Mouse (Mus musculus) liver, postnatal 0 days (tissue): ENCODE measurements around the gene Ubtf.

Experiments used
- CTCF ChIP-seq: sonication (generic); IDR thresholded peaks from 2 replicates; pipeline ENCODE4 v1.5.1; 2016; ENCODE audit warnings: antibody characterized with exemption, low read depth
- EP300 ChIP-seq: IDR thresholded peaks from 2 replicates; pipeline ENCODE4 v1.6.1; 2016; ENCODE audit warnings: antibody characterized with exemption, low read depth, mild to moderate bottlenecking

DNA sequence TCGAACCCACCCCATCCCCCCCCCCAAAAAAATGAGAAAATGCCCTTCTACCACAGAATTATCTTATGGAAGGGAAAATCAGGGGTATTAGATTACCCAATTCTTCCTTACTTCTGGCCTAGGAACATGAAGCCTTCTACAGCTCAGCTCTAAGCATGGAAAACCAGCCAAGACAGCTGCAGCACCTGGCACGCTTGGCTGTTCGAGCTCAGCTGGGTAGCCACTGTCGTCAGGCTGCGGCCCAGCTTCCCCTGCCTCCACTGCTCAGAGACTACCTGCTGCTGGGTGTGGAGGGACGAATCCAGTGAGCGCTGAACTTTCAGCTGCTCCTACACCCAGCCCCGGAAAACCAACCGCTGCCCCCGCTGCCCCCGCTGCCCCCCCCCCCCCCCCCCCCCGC is 41.8 kb downstream of the Ubtf start:
- TF ChIP-seq CTCF (no peak), EP300 (no peak)
